In the genomic region with DNA sequence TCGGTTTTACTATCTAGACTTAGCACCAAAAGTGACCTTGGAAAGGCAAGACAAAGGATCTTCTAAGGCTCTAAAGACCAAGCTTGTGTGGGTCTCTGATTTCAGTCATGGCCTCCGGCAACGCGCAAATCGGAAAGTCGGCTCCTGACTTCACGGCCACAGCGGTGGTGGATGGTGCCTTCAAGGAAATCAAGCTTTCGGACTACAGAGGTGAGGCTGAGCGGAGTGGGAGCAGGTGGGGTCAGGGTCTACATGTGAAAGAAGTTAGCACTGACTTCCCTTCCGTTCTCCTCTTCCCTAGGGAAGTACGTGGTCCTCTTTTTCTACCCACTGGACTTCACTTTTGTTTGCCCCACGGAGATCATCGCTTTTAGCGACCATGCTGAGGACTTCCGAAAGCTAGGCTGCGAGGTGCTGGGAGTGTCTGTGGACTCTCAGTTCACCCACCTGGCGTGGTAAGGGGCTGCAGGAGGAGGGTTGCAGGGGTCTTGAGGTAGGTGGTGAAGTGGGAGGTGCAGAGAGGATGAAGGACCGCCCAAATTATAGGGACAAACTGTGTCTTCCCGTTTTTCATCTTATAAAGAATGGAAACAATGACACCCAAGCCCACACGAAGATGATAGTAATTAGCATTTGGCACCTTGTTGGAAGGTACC, we compare ENCODE assay signal across 8 mouse cellular contexts. TPM values are rescaled to one million over a fixed set of nuclear protein-coding genes. Genes with fewer than 3 reads are reported as not detected.
DNase-seq lines count a peak whose midpoint lies in the region; ATAC-seq and TF ChIP-seq lines count a peak whose summit lies in the region.

No protein-coding gene starts in this region.

- no peak for TF ChIP-seq RAD21 in MEL (IDR thresholded peaks at IDR 0.05; ENCODE audit: low read depth, low read length)

- no peak for DNase-seq in heart, postnatal 14 days
- DNase-seq in MEL (ENCODE audit: low read depth, low spot score): no peak
- DNase-seq in forebrain, postnatal 0 days: no peak
- no peak for DNase-seq in spleen, postnatal 14 days (ENCODE audit: low spot score in 2 of 2)
- no peak for DNase-seq in cerebellum, adult 11-12 months

- peak overlapping the region; percentile 83 for H3K9ac ChIP-seq in heart, embryonic 14.5 days (ENCODE audit: low read length)
- peak overlapping the region; percentile 91 for H3K9ac ChIP-seq in MEL (ENCODE audit: control insufficient read depth, low read depth, low read length, poor library complexity, severe bottlenecking)
- peak overlapping the region; percentile 97 for H3K9ac ChIP-seq in forebrain, postnatal 0 days
- peak overlapping the region; percentile 94 for H3K9ac ChIP-seq in liver, embryonic 12.5 days

- H3K27ac ChIP-seq in heart, embryonic 14.5 days (replicated peaks in 1 of 2; ENCODE audit: control insufficient read depth in 1 of 2, insufficient read depth in 1 of 2, low read depth in 2 of 2, low read length in 2 of 2): peak overlapping the region; percentile 82 to 90
- peak overlapping the region; percentile 84 for H3K27ac ChIP-seq in MEL (ENCODE audit: control insufficient read depth, low read depth, low read length)
- H3K27ac ChIP-seq in forebrain, postnatal 0 days (ENCODE audit: low read depth, low read length): peak overlapping the region; percentile 89
- peak overlapping the region; percentile 97 for H3K27ac ChIP-seq in liver, embryonic 12.5 days

- H3K79me2 ChIP-seq in MEL (ENCODE audit: control insufficient read depth, insufficient read depth, low read length, poor library complexity): peaks cover 22% of the 10 kb centered on the region

- no peaks in the 10 kb centered on the region for H3K27me3 ChIP-seq in heart, embryonic 14.5 days (ENCODE audit: control insufficient read depth, insufficient read depth, low read length)
- no peaks in the 10 kb centered on the region for H3K27me3 ChIP-seq in MEL (ENCODE audit: control insufficient read depth in 1 of 2, insufficient read depth in 2 of 2, low read length in 2 of 2)
- no peaks in the 10 kb centered on the region for H3K27me3 ChIP-seq in forebrain, postnatal 0 days (ENCODE audit: insufficient read depth, low read length)
- H3K27me3 ChIP-seq in liver, embryonic 12.5 days (replicated peaks): no peaks in the 10 kb centered on the region

- peak overlapping the region; percentile 57 to 70 for H3K4me3 ChIP-seq in heart, embryonic 14.5 days (ENCODE audit: control insufficient read depth in 1 of 2, insufficient read depth in 1 of 2, low read depth in 1 of 2, low read length in 2 of 2)
- H3K4me3 ChIP-seq in MEL (ENCODE audit: control insufficient read depth in 1 of 2, insufficient read depth in 1 of 2, low read depth in 2 of 2, low read length in 2 of 2): peak overlapping the region; percentile 65 to 73
- H3K4me3 ChIP-seq in forebrain, postnatal 0 days (ENCODE audit: low read depth, low read length): peak overlapping the region; percentile 85
- H3K4me3 ChIP-seq in liver, embryonic 12.5 days: peak overlapping the region; percentile 81

- TF ChIP-seq EP300 in MEL (IDR thresholded peaks at IDR 0.05; ENCODE audit: low read depth in 1 of 2, low read length in 2 of 2): no peak

- H3K4me2 ChIP-seq in heart, embryonic 14.5 days (ENCODE audit: low read length): peak overlapping the region; percentile 82
- H3K4me2 ChIP-seq in forebrain, postnatal 0 days (ENCODE audit: low read depth): peak overlapping the region; percentile 91
- H3K4me2 ChIP-seq in liver, embryonic 12.5 days: peak overlapping the region; percentile 94

- whole genome bisulfite sequencing in heart, embryonic 14.5 days: 10% methylated on average over 21 of the region's 21 CpGs
- WGBS in forebrain, postnatal 0 days: 5% methylated on average over 21 of the region's 21 CpGs
- 4% methylated on average over 21 of the region's 21 CpGs for WGBS in liver, embryonic 12.5 days (ENCODE audit: insufficient replicate concordance)

- intact Hi-C loops in heart, postnatal 14 days (cut with DNase I): no loop called here

- no peaks in the 10 kb centered on the region for H3K9me3 ChIP-seq in heart, embryonic 14.5 days (ENCODE audit: control insufficient read depth, low read length)
- H3K9me3 ChIP-seq in MEL (replicated peaks; ENCODE audit: insufficient read depth, low read length): no peaks in the 10 kb centered on the region
- no peaks in the 10 kb centered on the region for H3K9me3 ChIP-seq in forebrain, postnatal 0 days (ENCODE audit: low read length)
- no peaks in the 10 kb centered on the region for H3K9me3 ChIP-seq in liver, embryonic 12.5 days (replicated peaks)

- no peak for TF ChIP-seq CTCF in MEL (IDR thresholded peaks at IDR 0.05 in 2 of 3, conservative IDR thresholded peaks at IDR 0.05 in 1 of 3; ENCODE audit: control insufficient read depth in 1 of 3, insufficient read depth in 1 of 3, low read depth in 2 of 3, low read length in 3 of 3, poor library complexity in 1 of 3, severe bottlenecking in 1 of 3)
- no peak for TF ChIP-seq CTCF in forebrain, postnatal 0 days (IDR thresholded peaks at IDR 0.05; ENCODE audit: low read depth)

- peaks cover 47% of the 10 kb centered on the region for H3K36me3 ChIP-seq in heart, embryonic 14.5 days (ENCODE audit: control insufficient read depth, insufficient read depth, low read length)
- peaks cover 4 to 35% of the 10 kb centered on the region in 2 experiments; a peak in 3 of 4 replicates for H3K36me3 ChIP-seq in MEL (ENCODE audit: control insufficient read depth in 1 of 2, insufficient read depth in 2 of 2, low read length in 2 of 2)
- peaks cover 32% of the 10 kb centered on the region for H3K36me3 ChIP-seq in forebrain, postnatal 0 days (ENCODE audit: insufficient read depth)
- peaks cover 51% of the 10 kb centered on the region for H3K36me3 ChIP-seq in liver, embryonic 12.5 days

- TF ChIP-seq POLR2A in MEL (IDR thresholded peaks at IDR 0.05; ENCODE audit: control insufficient read depth in 1 of 2, insufficient read depth in 1 of 2, low read depth in 1 of 2, low read length in 2 of 2, poor library complexity in 1 of 2): no peak

- H3K4me1 ChIP-seq in heart, embryonic 14.5 days (ENCODE audit: control insufficient read depth in 2 of 2, insufficient read depth in 2 of 2, low read length in 2 of 2): peaks cover 15 to 34% of the 10 kb centered on the region in 2 experiments
- H3K4me1 ChIP-seq in MEL (ENCODE audit: control insufficient read depth in 1 of 2, insufficient read depth in 2 of 2, low read length in 2 of 2): peaks cover 7 to 42% of the 10 kb centered on the region in 2 experiments
- peaks cover 10% of the 10 kb centered on the region for H3K4me1 ChIP-seq in forebrain, postnatal 0 days (ENCODE audit: insufficient read depth)
- peaks cover 81% of the 10 kb centered on the region for H3K4me1 ChIP-seq in liver, embryonic 12.5 days

- no peak for ATAC-seq in heart, embryonic 14.5 days (ENCODE audit: insufficient number of reproducible peaks, insufficient read depth, low FRiP score, low read depth)
- no peak for ATAC-seq in forebrain, postnatal 0 days
- ATAC-seq in liver, embryonic 12.5 days: no peak
- ATAC-seq in frontal cortex, adult (ENCODE audit: low TSS enrichment): no peak

RNA-seq across cellular contexts. Expression of a gene that starts 0.7 kb away (rescaled TPM):
- polyA plus RNA-seq in heart, embryonic 14.5 days (2014; fragmentation: Nextera tagmentation; extraction: Ambion mirVana): 71.8 and 80.8 TPM in 2 replicates
- total RNA-seq in heart, postnatal 14 days (2021): 10 to 100 TPM; 39.7 to 50.7 TPM
- 105 TPM in 2 replicates for total RNA-seq in MEL (2012; rRNA removed)
- polyA plus RNA-seq in MEL (2012; ENCODE audit: insufficient read depth in 1 of 2, insufficient read length in 2 of 2, low read depth in 1 of 2, low replicate concordance in 2 of 2, missing spikeins in 1 of 2): 100 to 1,000 TPM in 1 of 2 experiments, not detected in 1; 109 TPM
- 39.8 and 42.7 TPM in 2 replicates for total RNA-seq in forebrain, postnatal 0 days (2014; rRNA removed)
- 52.2 and 56.3 TPM in 2 replicates for polyA plus RNA-seq in forebrain, postnatal 0 days (2015; fragmentation: Nextera tagmentation; extraction: Ambion mirVana)
- 149 and 150 TPM in 2 replicates for polyA plus RNA-seq in liver, embryonic 12.5 days (2016; fragmentation: Nextera tagmentation; extraction: Ambion mirVana)

RNA-seq across cellular contexts. Expression of a gene that starts 0.9 kb away (rescaled TPM):
- 792 and 804 TPM in 2 replicates for polyA plus RNA-seq in heart, embryonic 14.5 days (2014; fragmentation: Nextera tagmentation; extraction: Ambion mirVana)
- 100 to 1,000 TPM; 627 to 727 TPM for total RNA-seq in heart, postnatal 14 days (2021)
- total RNA-seq in MEL (2012; rRNA removed): 502 and 643 TPM in 2 replicates
- 100 to 1,000 TPM; 679 to 773 TPM for polyA plus RNA-seq in MEL (2012; ENCODE audit: insufficient read depth in 1 of 2, insufficient read length in 2 of 2, low read depth in 1 of 2, low replicate concordance in 2 of 2, missing spikeins in 1 of 2)
- 814 and 983 TPM in 2 replicates for total RNA-seq in forebrain, postnatal 0 days (2014; rRNA removed)
- polyA plus RNA-seq in forebrain, postnatal 0 days (2015; fragmentation: Nextera tagmentation; extraction: Ambion mirVana): 974 and 1,110 TPM in 2 replicates
- polyA plus RNA-seq in liver, embryonic 12.5 days (2016; fragmentation: Nextera tagmentation; extraction: Ambion mirVana): 1,859 and 1,895 TPM in 2 replicates

RNA-seq across cellular contexts. Expression of a gene that starts 1.0 kb away (rescaled TPM):
- not detected in 2 replicates for polyA plus RNA-seq in heart, embryonic 14.5 days (2014; fragmentation: Nextera tagmentation; extraction: Ambion mirVana)
- 1 to 10 TPM; 1.1 to 2.7 TPM for total RNA-seq in heart, postnatal 14 days (2021)
- total RNA-seq in MEL (2012; rRNA removed): 3.9 and 4.7 TPM in 2 replicates
- not detected for polyA plus RNA-seq in MEL (2012; ENCODE audit: insufficient read depth in 1 of 2, insufficient read length in 2 of 2, low read depth in 1 of 2, low replicate concordance in 2 of 2, missing spikeins in 1 of 2)
- not detected in 2 replicates for total RNA-seq in forebrain, postnatal 0 days (2014; rRNA removed)
- polyA plus RNA-seq in forebrain, postnatal 0 days (2015; fragmentation: Nextera tagmentation; extraction: Ambion mirVana): not detected in 2 replicates
- polyA plus RNA-seq in liver, embryonic 12.5 days (2016; fragmentation: Nextera tagmentation; extraction: Ambion mirVana): 1.1 TPM in 1 of 2 replicates, not detected in the other

RNA-seq across cellular contexts. Expression of a gene that starts 8.3 kb away (rescaled TPM):
- polyA plus RNA-seq in heart, embryonic 14.5 days (2014; fragmentation: Nextera tagmentation; extraction: Ambion mirVana): 10.1 and 10.9 TPM in 2 replicates
- 10 to 100 TPM; 11.2 to 13.9 TPM for total RNA-seq in heart, postnatal 14 days (2021)
- total RNA-seq in MEL (2012; rRNA removed): 49.6 and 72.7 TPM in 2 replicates
- polyA plus RNA-seq in MEL (2012; ENCODE audit: insufficient read depth in 1 of 2, insufficient read length in 2 of 2, low read depth in 1 of 2, low replicate concordance in 2 of 2, missing spikeins in 1 of 2): 10 to 100 TPM in 1 of 2 experiments, not detected in 1; 41.6 TPM
- 21.9 and 22.2 TPM in 2 replicates for total RNA-seq in forebrain, postnatal 0 days (2014; rRNA removed)
- 10.1 and 15.9 TPM in 2 replicates for polyA plus RNA-seq in forebrain, postnatal 0 days (2015; fragmentation: Nextera tagmentation; extraction: Ambion mirVana)
- polyA plus RNA-seq in liver, embryonic 12.5 days (2016; fragmentation: Nextera tagmentation; extraction: Ambion mirVana): 18.0 and 18.3 TPM in 2 replicates

RNA-seq across cellular contexts. Expression of a gene that starts 20.1 kb away (rescaled TPM):
- 5.0 and 5.1 TPM in 2 replicates for polyA plus RNA-seq in heart, embryonic 14.5 days (2014; fragmentation: Nextera tagmentation; extraction: Ambion mirVana)
- 1 to 10 TPM; 1.6 to 2.0 TPM for total RNA-seq in heart, postnatal 14 days (2021)
- 10.5 and 11.5 TPM in 2 replicates for total RNA-seq in MEL (2012; rRNA removed)
- 10 to 100 TPM in 1 of 2 experiments, not detected in 1; 17.5 TPM for polyA plus RNA-seq in MEL (2012; ENCODE audit: insufficient read depth in 1 of 2, insufficient read length in 2 of 2, low read depth in 1 of 2, low replicate concordance in 2 of 2, missing spikeins in 1 of 2)
- total RNA-seq in forebrain, postnatal 0 days (2014; rRNA removed): 30.3 and 32.5 TPM in 2 replicates
- 22.6 and 28.7 TPM in 2 replicates for polyA plus RNA-seq in forebrain, postnatal 0 days (2015; fragmentation: Nextera tagmentation; extraction: Ambion mirVana)
- 10.8 and 10.9 TPM in 2 replicates for polyA plus RNA-seq in liver, embryonic 12.5 days (2016; fragmentation: Nextera tagmentation; extraction: Ambion mirVana)
